Mouse (Mus musculus) erythroblast, embryonic 14.5 days (primary cell): ENCODE results near the gene Olfr822.

ENCODE experiments used
- GATA1 ChIP-seq: IDR thresholded peaks from 2 replicates; pipeline ENCODE4 v1.6.1; 2012; ENCODE audit warnings: low read length, inconsistent platforms, mixed read lengths
- TAL1 ChIP-seq: IDR thresholded peaks from 3 replicates; pipeline ENCODE4 v1.6.1; 2012; ENCODE audit warnings: low read length, inconsistent platforms, mixed read lengths

- TF ChIP-seq GATA1 (no peak), TAL1 (no peak)
These were observed 33.9 kb upstream of the Olfr822 start for GRCm38 (mm10) chr10:130037096-130037495.
